Mouse (Mus musculus) monocyte, adult 59 days (primary cell): Measurements from ENCODE around the gene Rplp0. TPM values are rescaled to one million over a fixed set of nuclear protein-coding genes. Genes with fewer than 3 reads are reported as not detected.

Source experiments
- total RNA-seq, 2 experiments: library from RNA; stranded (reverse); gene quantifications; one replicate each; pipeline ENCODE4 v1.2.4; 2023

Gene Rplp0
- total RNA-seq = 1,000 to 10,000 TPM; 1,287 TPM

DNA sequence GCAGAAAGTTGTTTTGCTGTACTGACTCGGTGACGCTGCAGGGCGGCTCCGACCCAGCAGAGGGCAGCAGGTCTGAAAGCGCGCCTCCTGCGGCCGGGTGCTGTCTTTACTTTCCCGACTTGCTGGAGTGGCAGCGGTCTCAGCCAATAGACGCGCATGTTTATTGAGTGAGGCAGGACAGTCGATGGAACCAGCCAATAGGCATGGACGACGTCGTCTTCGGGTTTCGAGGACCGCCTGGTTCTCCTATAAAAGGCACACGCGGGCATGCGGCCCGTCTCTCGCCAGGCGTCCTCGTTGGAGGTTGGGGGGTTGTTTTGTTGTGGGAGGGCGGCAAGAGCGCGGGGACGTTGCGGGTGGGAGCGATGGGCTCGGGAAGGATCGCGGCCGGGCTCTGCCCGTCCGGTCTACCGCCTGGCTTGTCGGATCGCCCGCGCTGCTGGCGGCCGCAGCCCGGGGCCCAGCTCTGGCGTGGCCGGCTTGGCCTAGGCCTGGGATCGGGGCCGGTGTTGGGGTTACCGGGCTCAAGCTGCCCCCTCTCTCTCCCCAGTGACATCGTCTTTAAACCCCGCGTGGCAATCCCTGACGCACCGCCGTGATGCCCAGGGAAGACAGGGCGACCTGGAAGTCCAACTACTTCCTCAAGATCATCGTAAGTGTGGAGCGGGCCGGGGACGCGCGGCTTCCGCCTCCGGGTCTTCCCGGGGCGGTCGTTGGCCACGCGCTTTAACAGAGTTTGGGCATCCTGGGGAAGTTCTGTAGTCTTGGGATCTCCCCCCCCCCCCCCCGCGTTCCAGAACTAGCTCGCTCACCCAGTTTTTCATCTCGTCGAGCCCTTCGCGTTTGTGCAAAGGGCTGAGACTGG is at the start of gene Rplp0:
Gene Rplp0 (plus strand): TSS at position 231 of the 865 bp plus-strand sequence.

DNA sequence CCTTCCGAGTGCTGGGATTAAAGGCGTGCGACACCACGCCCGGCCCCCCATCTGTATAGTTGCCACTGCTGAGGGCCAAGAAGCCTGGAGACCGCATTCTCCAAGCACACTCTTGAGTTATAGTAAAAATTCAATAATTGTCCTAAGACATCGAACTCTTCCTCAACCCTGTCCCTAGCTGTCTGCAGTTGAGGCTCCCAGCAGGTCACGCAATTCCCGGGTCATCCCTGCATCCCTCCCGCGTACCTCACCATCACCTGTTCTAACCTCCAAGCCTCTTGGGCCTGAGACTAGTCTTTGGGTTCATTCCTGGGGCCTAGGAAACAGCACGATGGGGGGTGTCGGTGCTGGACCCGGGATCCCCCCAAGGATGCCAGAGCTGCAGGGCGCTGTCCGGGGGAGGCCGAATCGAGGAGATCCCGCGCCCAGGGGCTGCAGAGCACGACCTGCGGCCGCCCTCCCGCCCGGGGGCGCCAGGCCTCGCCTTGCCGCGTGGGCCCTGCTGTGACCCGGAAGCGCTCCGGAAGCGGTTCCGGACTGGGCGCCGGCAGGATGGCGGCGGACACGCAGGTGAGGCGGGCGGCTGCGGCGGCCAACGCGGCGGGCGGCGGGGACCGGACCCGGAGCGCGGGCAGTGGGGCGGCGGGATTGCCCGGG is 5.6 kb downstream of the Rplp0 start, which contains the start of gene Gcn1l1:
Gene Gcn1l1 (plus strand): TSS at position 518 of the 657 bp plus-strand sequence.

Other genes starting within 250 kb of the Rplp0 start
- gene Srsf9, start 232.3 kb upstream of the Rplp0 start, total RNA-seq = 10 to 100 TPM; 68.7 to 79.8 TPM
- 10 to 100 TPM; 19.0 to 20.6 TPM for gene Gatc, start 218.3 kb upstream of the Rplp0 start, total RNA-seq
- 10 to 100 TPM; 25.1 to 28.6 TPM for gene Triap1, start 218.2 kb upstream of the Rplp0 start, total RNA-seq
- gene Cox6a1, start 210.5 kb upstream of the Rplp0 start, total RNA-seq = 100 to 1,000 TPM; 246 to 260 TPM
- gene Msi1, start 129.9 kb upstream of the Rplp0 start, total RNA-seq = not detected
- gene Pla2g1b, start 93.2 kb upstream of the Rplp0 start, total RNA-seq = not detected
- 10 to 100 TPM in 1 of 2 experiments, 1 to 10 TPM in 1; 8.0 to 11.5 TPM for gene Sirt4, start 74.7 kb upstream of the Rplp0 start, total RNA-seq
- gene Pxn, start 52.8 kb upstream of the Rplp0 start, total RNA-seq = 100 to 1,000 TPM; 227 to 234 TPM
- gene Gcn1l1, start 5.8 kb downstream of the Rplp0 start, total RNA-seq = 10 to 100 TPM; 51.3 to 51.6 TPM
- 10 to 100 TPM; 64.6 to 69.9 TPM for gene Rab35, start 72.4 kb downstream of the Rplp0 start, total RNA-seq
- gene Bicdl1, start 172.2 kb downstream of the Rplp0 start, total RNA-seq = 1 to 10 TPM; 2.0 to 2.3 TPM